Mouse (Mus musculus) stomach, embryonic 14.5 days (tissue): ENCODE results near the gene Nipal3. TPM values are rescaled to one million over a fixed set of nuclear protein-coding genes. Genes with fewer than 3 reads are reported as not detected.

Experiments used
- ATAC-seq: fragments of 200-750 bp; cut with Nextera tagmentation; 2 replicates; pipeline ENCODE4 v1.8.0; 2017; ENCODE audit warnings: low read depth, moderate TSS enrichment; ENCODE audit not compliant: insufficient number of reproducible peaks, insufficient read depth, low FRiP score
- H3K27ac ChIP-seq: fragments of 300-500 bp; sonication (generic); 2 replicates; pipeline ENCODE4 v1.5.1; 2014; ENCODE audit warnings: mild to moderate bottlenecking, low read length, moderate library complexity, mixed read lengths
- H3K27me3 ChIP-seq: fragments of 300-500 bp; sonication (generic); 2 replicates; pipeline ENCODE4 v1.6.1; 2014; ENCODE audit warnings: low read length, control low read depth, mixed read lengths; ENCODE audit not compliant: control insufficient read depth, insufficient read depth
- H3K36me3 ChIP-seq: fragments of 300-500 bp; sonication (generic); 2 replicates; pipeline ENCODE4 v1.6.1; 2014; ENCODE audit warnings: mild to moderate bottlenecking, control low read depth, low read length, moderate library complexity, mixed read lengths; ENCODE audit not compliant: control insufficient read depth, insufficient read depth
- H3K4me1 ChIP-seq: fragments of 300-500 bp; sonication (generic); 2 replicates; pipeline ENCODE4 v1.6.1; 2014; ENCODE audit warnings: low read length, control low read depth, mixed read lengths; ENCODE audit not compliant: control insufficient read depth, insufficient read depth
- H3K4me2 ChIP-seq: fragments of 300-500 bp; sonication (generic); replicated peaks from 2 replicates; pipeline ENCODE4 v1.6.1; 2014; ENCODE audit warnings: low read depth, low read length, control low read depth
- H3K4me3 ChIP-seq: fragments of 300-500 bp; sonication (generic); 2 replicates; pipeline ENCODE4 v1.5.1; 2014; ENCODE audit warnings: low read depth, low read length, control low read depth
- H3K9ac ChIP-seq: fragments of 300-500 bp; sonication (generic); replicated peaks from 2 replicates; pipeline ENCODE4 v1.6.1; 2014; ENCODE audit warnings: low read depth, mild to moderate bottlenecking, control low read depth, low read length, moderate library complexity, mixed read lengths
- H3K9me3 ChIP-seq: fragments of 300-500 bp; sonication (generic); 2 replicates; pipeline ENCODE4 v1.6.1; 2016; ENCODE audit warnings: low read depth, low read length, control low read depth; ENCODE audit not compliant: control insufficient read depth
- WGBS: fragments of 180-500 bp; shearing (Covaris S2); extraction: QIAGEN DNeasy Blood & Tissue Kit; methylation state at CpG from one replicate; pipeline ENCODE4 v1.1.7; 2014; 5-methylcytosine and 5-hydroxymethylcytosine counted together
- microRNA counts: library from miRNA; unstranded; fragments of <30 nt; microRNA quantifications from one replicate; lab custom pipeline; 2016
- microRNA-seq: library from miRNA; unstranded; fragments of <30 nt; microRNA quantifications from one replicate; pipeline ENCODE4, GENCODE M21; 2016
- polyA plus RNA-seq: library from polyadenylated mRNA; unstranded; fragments of >200 nt; fragmentation: Nextera tagmentation; extraction: Ambion mirVana; gene quantifications from 2 replicates; pipeline ENCODE4 v1.2.1, GENCODE M21; 2014

Nipal3 gene
- polyA plus RNA-seq, 1 experiment from 2014 or later = 7.4 TPM

- no peak overlapping the region for H3K27ac ChIP-seq
- H3K4me3 ChIP-seq = no peak overlapping the region
- no peaks in the 10 kb centered on the region for H3K4me1 ChIP-seq
- no peaks in the 10 kb centered on the region for H3K27me3 ChIP-seq
- H3K9ac ChIP-seq = no peak overlapping the region
- H3K4me2 ChIP-seq = no peak overlapping the region
- no peak for ATAC-seq
- 72% methylated on average over 10 of the region's 10 CpGs for WGBS
- no peaks in the 10 kb centered on the region for H3K9me3 ChIP-seq
- no peaks in the 10 kb centered on the region for H3K36me3 ChIP-seq
Measured at GRCm38 (mm10) chr4:135404048-135404447, 90.8 kb downstream of the Nipal3 start.

GRCm38 (mm10) chr4:135401881-135402280 lies 93.0 kb downstream of the Nipal3 start:
- Histone ChIP-seq H3K4me3 (no peak overlapping the region), H3K9ac (no peak overlapping the region), H3K27ac (no peak overlapping the region), H3K9me3 (no peaks in the 10 kb centered on the region), H3K36me3 (no peaks in the 10 kb centered on the region), H3K27me3 (no peaks in the 10 kb centered on the region), H3K4me2 (no peak overlapping the region), H3K4me1 (no peaks in the 10 kb centered on the region)
- no peak for ATAC-seq
- 28% methylated on average over 7 of the region's 7 CpGs for WGBS

- Histone ChIP-seq H3K27ac (peak within 1 kb of the TSS; percentile 21; the same call in 1 of the 2 replicates), H3K4me3 (peak within 1 kb of the TSS; percentile 26), H3K9ac (no peak within 1 kb of the TSS; the same call in 1 of the 2 replicates), H3K27me3 (no peaks in the 10 kb centered on the region), H3K9me3 (no peaks in the 10 kb centered on the region), H3K36me3 (no peaks in the 10 kb centered on the region), H3K4me2 (peak within 1 kb of the TSS; percentile 48), H3K4me1 (no peaks in the 10 kb centered on the region)
- ATAC-seq = peak; percentile 70
- under 1% methylated on average over 28 of the region's 29 CpGs for WGBS
Measured at GRCm38 (mm10) chr4:135397991-135398390, 96.8 kb downstream of the Nipal3 start, which contains the start of gene Ncmap. Gene Ncmap, minus strand, starts transcription at chr4:135398227.

- 5% methylated on average over 16 of the region's 16 CpGs for WGBS
- Histone ChIP-seq H3K36me3 (no peaks in the 10 kb centered on the region), H3K27ac (peak overlapping the region; percentile 21; the same call in 1 of the 2 replicates), H3K9ac (no peak overlapping the region), H3K27me3 (no peaks in the 10 kb centered on the region), H3K4me3 (peak overlapping the region; percentile 26), H3K4me2 (peak overlapping the region; percentile 48), H3K9me3 (no peaks in the 10 kb centered on the region), H3K4me1 (no peaks in the 10 kb centered on the region)
- ATAC-seq = peak; percentile 86; the same call in 1 of the 2 replicates
Measured at GRCm38 (mm10) chr4:135397551-135397950, 97.3 kb downstream of the Nipal3 start.

GRCm38 (mm10) chr4:135396303-135396702 lies 98.5 kb downstream of the Nipal3 start:
- ATAC-seq = no peak
- H3K4me3 ChIP-seq = no peak overlapping the region
- H3K4me1 ChIP-seq = no peaks in the 10 kb centered on the region
- H3K36me3 ChIP-seq = no peaks in the 10 kb centered on the region
- WGBS = 89% methylated on average over 5 of the region's 5 CpGs
- no peaks in the 10 kb centered on the region for H3K27me3 ChIP-seq
- no peaks in the 10 kb centered on the region for H3K9me3 ChIP-seq
- H3K9ac ChIP-seq = no peak overlapping the region
- no peak overlapping the region for H3K4me2 ChIP-seq
- H3K27ac ChIP-seq = no peak overlapping the region

MicroRNAs encoded within 50 kb of the gene (microRNA counts, 519-probe panel; counts per million panel counts)
- microRNA mmu-miR-700 (lab: Ali Mortazavi, UCI) = not detected

Small RNAs within 50 kb of the gene (microRNA-seq; reads per million reads assigned to microRNA genes)
- not detected for gene Gm25317
- 285 reads per million, percentile 60 among the genes with 10 or more reads in this experiment for gene Mir700

Other genes with a start within 250 kb of the Nipal3 start
- gene Clic4, start 222.2 kb downstream of the Nipal3 start, polyA plus RNA-seq = 95.3 and 102 TPM in 2 replicates
- gene Srrm1, start 141.7 kb downstream of the Nipal3 start, polyA plus RNA-seq = 250 and 259 TPM in 2 replicates
- gene Ncmap, start 96.8 kb downstream of the Nipal3 start, polyA plus RNA-seq = 21.1 and 23.4 TPM in 2 replicates
- gene Rcan3, start 61.2 kb downstream of the Nipal3 start, polyA plus RNA-seq = 17.7 and 19.0 TPM in 2 replicates
- gene Stpg1, start 248 bp downstream of the Nipal3 start, polyA plus RNA-seq = 0.39 TPM in 1 of 2 replicates, not detected in the other
- 30.6 and 33.0 TPM in 2 replicates for gene Grhl3, start 78.6 kb upstream of the Nipal3 start, polyA plus RNA-seq
- gene Ifnlr1, start 191.2 kb upstream of the Nipal3 start, polyA plus RNA-seq = 1.4 and 1.8 TPM in 2 replicates
- 0.33 and 0.60 TPM in 2 replicates for gene Il22ra1, start 233.1 kb upstream of the Nipal3 start, polyA plus RNA-seq